Mouse (Mus musculus): ENCODE data around the gene Npm3. TPM values are rescaled to one million over a fixed set of nuclear protein-coding genes. Genes with fewer than 3 reads are reported as not detected.

The Npm3 gene
- polyA plus RNA-seq, 1 experiment = 196 TPM

DNA sequence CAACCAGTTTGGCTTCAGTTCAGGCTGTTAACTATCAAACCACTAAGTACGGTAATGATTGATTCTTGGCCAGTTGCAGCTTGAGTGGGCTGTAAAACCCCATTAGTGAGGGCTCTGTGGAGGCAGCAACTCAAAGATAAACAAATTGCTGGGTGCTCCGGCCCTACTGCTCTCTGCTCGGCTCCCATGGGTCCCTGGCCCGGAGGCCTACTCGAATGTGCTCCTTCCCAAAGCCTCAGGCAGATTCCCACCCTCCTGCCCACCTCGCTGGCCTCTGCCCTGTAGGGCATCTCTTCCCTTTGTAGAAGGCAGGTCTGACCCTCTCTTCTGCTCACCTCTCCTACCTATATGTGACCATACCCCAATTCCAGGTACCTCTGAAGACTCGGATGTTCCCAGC is 14.6 kb downstream of the Npm3 start:
- Histone ChIP-seq H3K9ac (ENCODE audit: low read depth, poor library complexity, severe bottlenecking) (no peak overlapping the region), H3K27me3 (ENCODE audit: control insufficient read depth, insufficient read depth, low read length, poor library complexity, severe bottlenecking) (peaks cover 8% of the 10 kb centered on the region), H3K4me3 (ENCODE audit: low read depth, low read length) (no peak overlapping the region), H3K27ac (ENCODE audit: insufficient read depth, low read length) (no peak overlapping the region), H3K9me3 (replicated peaks; ENCODE audit: control insufficient read depth, insufficient read depth, low read length, poor library complexity, severe bottlenecking) (no peaks in the 10 kb centered on the region), H3K4me1 (ENCODE audit: control insufficient read depth, insufficient read depth, low read length) (no peaks in the 10 kb centered on the region), H3K36me3 (ENCODE audit: control insufficient read depth, insufficient read depth, low read length, poor library complexity, severe bottlenecking) (no peaks in the 10 kb centered on the region)
- TF ChIP-seq CTCF (IDR thresholded peaks at IDR 0.05; ENCODE audit: low read depth, low read length) = no peak
- TF ChIP-seq EP300 (IDR thresholded peaks at IDR 0.05; ENCODE audit: insufficient read depth, low read depth, low read length) = no peak

DNA sequence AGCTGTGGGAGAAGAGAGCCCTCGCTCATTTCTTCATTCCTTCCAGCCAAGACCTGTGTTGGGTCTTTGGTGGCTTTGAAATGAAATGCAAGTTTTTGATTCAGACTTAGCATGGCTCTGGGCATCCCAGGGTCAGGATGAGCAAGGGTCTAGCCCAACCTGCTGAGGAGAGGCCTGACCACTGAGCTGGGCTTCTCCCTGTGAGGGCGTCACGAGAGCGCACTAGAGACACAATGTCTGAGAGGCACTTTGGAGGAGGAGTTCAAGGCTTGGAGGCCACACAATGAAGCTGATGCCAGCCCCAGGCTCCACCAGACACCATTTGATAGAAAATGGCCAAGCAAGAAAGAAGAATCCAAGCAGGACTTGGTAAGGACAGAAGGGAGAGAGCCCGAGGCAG is 15.2 kb downstream of the Npm3 start:
- no peak for TF ChIP-seq CTCF (IDR thresholded peaks at IDR 0.05; ENCODE audit: low read depth, low read length)
- TF ChIP-seq EP300 (IDR thresholded peaks at IDR 0.05; ENCODE audit: insufficient read depth, low read depth, low read length) = no peak
- TF ChIP-seq POLR2A (IDR thresholded peaks at IDR 0.05; ENCODE audit: insufficient read depth, low read length) = no peak
- Histone ChIP-seq H3K9me3 (replicated peaks; ENCODE audit: control insufficient read depth, insufficient read depth, low read length, poor library complexity, severe bottlenecking) (no peaks in the 10 kb centered on the region), H3K36me3 (ENCODE audit: control insufficient read depth, insufficient read depth, low read length, poor library complexity, severe bottlenecking) (no peaks in the 10 kb centered on the region), H3K27ac (ENCODE audit: insufficient read depth, low read length) (no peak overlapping the region), H3K9ac (ENCODE audit: low read depth, poor library complexity, severe bottlenecking) (no peak overlapping the region), H3K4me3 (ENCODE audit: low read depth, low read length) (no peak overlapping the region), H3K4me1 (ENCODE audit: control insufficient read depth, insufficient read depth, low read length) (no peaks in the 10 kb centered on the region), H3K27me3 (ENCODE audit: control insufficient read depth, insufficient read depth, low read length, poor library complexity, severe bottlenecking) (peaks cover 4% of the 10 kb centered on the region; the same call in 1 of the 2 replicates)

DNA sequence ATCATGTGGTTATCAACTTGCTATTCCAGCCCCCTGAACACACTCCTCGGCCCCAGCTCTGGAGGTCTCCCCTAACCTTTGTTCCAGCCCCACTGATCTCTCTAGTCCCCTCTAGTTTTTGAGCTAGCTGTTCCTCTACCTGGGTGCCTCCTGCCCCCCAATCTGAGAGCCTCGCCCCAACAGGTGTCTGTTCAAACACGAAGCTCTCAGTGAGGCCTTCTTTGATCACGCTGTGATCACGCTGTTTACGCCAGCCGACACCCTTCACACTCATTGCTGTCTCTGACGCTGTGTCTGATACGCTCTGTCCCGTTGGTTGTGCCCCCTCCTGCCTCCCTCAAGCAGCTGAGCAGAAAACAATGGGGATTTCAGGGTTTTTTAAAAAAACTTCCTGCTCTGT is 15.8 kb downstream of the Npm3 start:
- H3K9ac ChIP-seq (ENCODE audit: low read depth, poor library complexity, severe bottlenecking) = no peak overlapping the region
- no peaks in the 10 kb centered on the region for H3K36me3 ChIP-seq (ENCODE audit: control insufficient read depth, insufficient read depth, low read length, poor library complexity, severe bottlenecking)
- TF ChIP-seq EP300 (IDR thresholded peaks at IDR 0.05; ENCODE audit: insufficient read depth, low read depth, low read length) = no peak
- TF ChIP-seq POLR2A (IDR thresholded peaks at IDR 0.05; ENCODE audit: insufficient read depth, low read length) = no peak
- no peak for TF ChIP-seq CTCF (IDR thresholded peaks at IDR 0.05; ENCODE audit: low read depth, low read length)
- peaks cover 4% of the 10 kb centered on the region; the same call in 1 of the 2 replicates for H3K27me3 ChIP-seq (ENCODE audit: control insufficient read depth, insufficient read depth, low read length, poor library complexity, severe bottlenecking)
- no peak overlapping the region for H3K4me3 ChIP-seq (ENCODE audit: low read depth, low read length)
- H3K27ac ChIP-seq (ENCODE audit: insufficient read depth, low read length) = no peak overlapping the region
- no peaks in the 10 kb centered on the region for H3K4me1 ChIP-seq (ENCODE audit: control insufficient read depth, insufficient read depth, low read length)
- no peaks in the 10 kb centered on the region for H3K9me3 ChIP-seq (replicated peaks; ENCODE audit: control insufficient read depth, insufficient read depth, low read length, poor library complexity, severe bottlenecking)

DNA sequence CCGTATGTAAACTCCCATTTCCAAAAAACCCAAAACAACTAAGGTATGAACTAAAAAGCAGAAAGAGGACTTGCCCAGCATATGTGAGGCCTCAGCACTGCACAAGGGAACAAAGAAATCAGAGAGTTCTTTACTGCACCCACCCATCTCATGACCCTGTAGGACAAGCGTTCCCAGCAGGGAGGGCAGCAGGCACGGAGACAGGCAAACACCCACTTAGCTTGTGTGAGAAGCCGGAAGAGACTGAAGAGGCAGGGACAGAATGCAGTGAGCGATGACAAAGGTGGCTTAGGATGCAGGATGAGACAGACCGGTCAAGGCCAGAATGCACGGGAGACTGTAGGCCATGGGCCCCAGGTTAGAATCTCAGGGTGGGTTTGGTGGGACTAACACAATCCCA is 17.7 kb downstream of the Npm3 start:
- no peak overlapping the region for H3K4me3 ChIP-seq (ENCODE audit: low read depth, low read length)
- no peaks in the 10 kb centered on the region for H3K4me1 ChIP-seq (ENCODE audit: control insufficient read depth, insufficient read depth, low read length)
- H3K9ac ChIP-seq (ENCODE audit: low read depth, poor library complexity, severe bottlenecking) = no peak overlapping the region
- no peaks in the 10 kb centered on the region for H3K27me3 ChIP-seq (ENCODE audit: control insufficient read depth, insufficient read depth, low read length, poor library complexity, severe bottlenecking)
- H3K36me3 ChIP-seq (ENCODE audit: control insufficient read depth, insufficient read depth, low read length, poor library complexity, severe bottlenecking) = no peaks in the 10 kb centered on the region
- no peak overlapping the region for H3K27ac ChIP-seq (ENCODE audit: insufficient read depth, low read length)
- TF ChIP-seq CTCF (IDR thresholded peaks at IDR 0.05; ENCODE audit: low read depth, low read length) (no peak), EP300 (IDR thresholded peaks at IDR 0.05; ENCODE audit: insufficient read depth, low read depth, low read length) (no peak)
- H3K9me3 ChIP-seq (replicated peaks; ENCODE audit: control insufficient read depth, insufficient read depth, low read length, poor library complexity, severe bottlenecking) = no peaks in the 10 kb centered on the region

DNA sequence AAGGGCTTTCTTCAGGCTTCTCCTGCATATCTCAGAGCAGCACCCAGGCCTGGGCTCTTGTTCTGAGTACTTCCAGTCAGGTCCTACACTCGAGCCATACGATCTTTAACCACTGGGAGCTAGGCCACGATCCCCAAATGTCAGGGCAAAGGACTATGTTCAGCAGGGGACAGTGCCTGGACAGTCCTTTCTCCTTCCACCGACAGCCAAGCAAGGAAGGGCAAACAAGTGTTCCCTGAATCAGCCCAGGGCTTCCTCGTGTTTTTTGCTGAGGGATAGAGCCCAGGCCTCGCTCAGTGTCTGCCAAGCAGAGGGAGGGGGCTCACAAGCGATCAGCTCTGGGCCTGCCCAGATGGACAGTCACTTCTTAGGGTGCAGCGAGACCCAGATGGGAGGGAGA is 19.3 kb downstream of the Npm3 start:
- Histone ChIP-seq H3K4me3 (ENCODE audit: low read depth, low read length) (no peak overlapping the region), H3K27ac (ENCODE audit: insufficient read depth, low read length) (no peak overlapping the region), H3K36me3 (ENCODE audit: control insufficient read depth, insufficient read depth, low read length, poor library complexity, severe bottlenecking) (no peaks in the 10 kb centered on the region), H3K9ac (ENCODE audit: low read depth, poor library complexity, severe bottlenecking) (no peak overlapping the region), H3K9me3 (replicated peaks; ENCODE audit: control insufficient read depth, insufficient read depth, low read length, poor library complexity, severe bottlenecking) (no peaks in the 10 kb centered on the region), H3K27me3 (ENCODE audit: control insufficient read depth, insufficient read depth, low read length, poor library complexity, severe bottlenecking) (no peaks in the 10 kb centered on the region), H3K4me1 (ENCODE audit: control insufficient read depth, insufficient read depth, low read length) (no peaks in the 10 kb centered on the region)
- no peak for TF ChIP-seq POLR2A (IDR thresholded peaks at IDR 0.05; ENCODE audit: insufficient read depth, low read length)
- TF ChIP-seq CTCF (IDR thresholded peaks at IDR 0.05; ENCODE audit: low read depth, low read length) = no peak
- no peak for TF ChIP-seq EP300 (IDR thresholded peaks at IDR 0.05; ENCODE audit: insufficient read depth, low read depth, low read length)

DNA sequence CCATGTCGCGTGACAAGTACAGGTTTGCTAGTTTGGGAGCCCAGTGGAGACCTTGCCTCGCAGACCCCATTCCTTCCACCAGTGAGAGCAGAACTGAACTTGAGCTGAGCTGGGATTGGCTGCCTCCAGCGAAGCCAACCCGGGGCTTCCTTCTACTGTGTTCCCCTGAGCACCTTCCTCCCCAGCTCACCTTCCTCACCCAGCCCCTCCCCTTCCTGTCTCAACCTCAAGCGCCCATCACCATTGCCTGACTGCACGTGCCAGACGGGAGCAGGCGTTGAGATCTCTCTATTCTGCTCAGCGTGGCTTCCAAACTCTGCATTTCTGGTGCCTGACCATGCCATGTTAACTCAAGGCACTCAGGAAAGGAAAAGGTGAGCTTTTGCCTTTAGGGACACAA is 22.2 kb downstream of the Npm3 start:
- Histone ChIP-seq H3K4me3 (ENCODE audit: low read depth, low read length) (no peak overlapping the region), H3K9me3 (replicated peaks; ENCODE audit: control insufficient read depth, insufficient read depth, low read length, poor library complexity, severe bottlenecking) (no peaks in the 10 kb centered on the region), H3K27me3 (ENCODE audit: control insufficient read depth, insufficient read depth, low read length, poor library complexity, severe bottlenecking) (no peaks in the 10 kb centered on the region), H3K27ac (ENCODE audit: insufficient read depth, low read length) (no peak overlapping the region), H3K4me1 (ENCODE audit: control insufficient read depth, insufficient read depth, low read length) (no peaks in the 10 kb centered on the region), H3K36me3 (ENCODE audit: control insufficient read depth, insufficient read depth, low read length, poor library complexity, severe bottlenecking) (no peaks in the 10 kb centered on the region), H3K9ac (ENCODE audit: low read depth, poor library complexity, severe bottlenecking) (no peak overlapping the region)
- TF ChIP-seq CTCF (IDR thresholded peaks at IDR 0.05; ENCODE audit: low read depth, low read length) = no peak
- TF ChIP-seq POLR2A (IDR thresholded peaks at IDR 0.05; ENCODE audit: insufficient read depth, low read length) = no peak
- no peak for TF ChIP-seq EP300 (IDR thresholded peaks at IDR 0.05; ENCODE audit: insufficient read depth, low read depth, low read length)

All from ES-Bruce4 (cell line).